Mouse (Mus musculus): ENCODE data around the gene Cd2. TPM values are rescaled to one million over a fixed set of nuclear protein-coding genes. Genes with fewer than 3 reads are reported as not detected.

Cd2 gene
- polyA plus RNA-seq, 1 experiment from 2014 or later, result 0.15 TPM

DNA sequence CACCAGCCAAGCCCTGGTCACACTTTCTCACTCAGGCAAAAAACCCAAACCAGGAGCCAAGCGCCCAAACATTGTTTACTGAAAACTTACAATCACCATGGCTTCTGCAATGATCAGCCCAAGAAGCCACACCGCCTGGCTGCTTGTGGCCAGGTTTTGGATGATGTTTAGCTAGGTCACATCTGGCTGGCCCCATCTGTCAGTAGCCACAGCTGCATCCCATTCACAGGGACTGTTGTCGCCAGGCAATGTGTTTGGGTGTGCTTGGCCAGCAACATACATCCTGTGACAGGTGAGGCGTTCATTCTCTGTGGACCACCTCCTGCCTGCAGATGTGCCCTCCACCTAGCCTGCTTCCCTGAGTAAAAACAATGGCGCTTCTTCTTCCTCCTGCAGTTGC is 4.9 kb upstream of the Cd2 start:
- H3K27me3 ChIP-seq, result peaks cover 8% of the 10 kb centered on the region; the same call in 1 of the 2 replicates
- H3K36me3 ChIP-seq (replicated peaks), result no peaks in the 10 kb centered on the region
- WGBS (ENCODE audit: insufficient replicate concordance), result 50% methylated on average over 5 of the region's 5 CpGs
- H3K4me2 ChIP-seq, result no peak overlapping the region
- no peak overlapping the region for H3K4me3 ChIP-seq (replicated peaks)
- H3K9ac ChIP-seq, result no peak overlapping the region
- H3K27ac ChIP-seq (replicated peaks), result no peak overlapping the region
- ATAC-seq (ENCODE audit: insufficient read depth), result no peak
- H3K9me3 ChIP-seq (replicated peaks), result no peaks in the 10 kb centered on the region
- H3K4me1 ChIP-seq (replicated peaks), result no peaks in the 10 kb centered on the region

DNA sequence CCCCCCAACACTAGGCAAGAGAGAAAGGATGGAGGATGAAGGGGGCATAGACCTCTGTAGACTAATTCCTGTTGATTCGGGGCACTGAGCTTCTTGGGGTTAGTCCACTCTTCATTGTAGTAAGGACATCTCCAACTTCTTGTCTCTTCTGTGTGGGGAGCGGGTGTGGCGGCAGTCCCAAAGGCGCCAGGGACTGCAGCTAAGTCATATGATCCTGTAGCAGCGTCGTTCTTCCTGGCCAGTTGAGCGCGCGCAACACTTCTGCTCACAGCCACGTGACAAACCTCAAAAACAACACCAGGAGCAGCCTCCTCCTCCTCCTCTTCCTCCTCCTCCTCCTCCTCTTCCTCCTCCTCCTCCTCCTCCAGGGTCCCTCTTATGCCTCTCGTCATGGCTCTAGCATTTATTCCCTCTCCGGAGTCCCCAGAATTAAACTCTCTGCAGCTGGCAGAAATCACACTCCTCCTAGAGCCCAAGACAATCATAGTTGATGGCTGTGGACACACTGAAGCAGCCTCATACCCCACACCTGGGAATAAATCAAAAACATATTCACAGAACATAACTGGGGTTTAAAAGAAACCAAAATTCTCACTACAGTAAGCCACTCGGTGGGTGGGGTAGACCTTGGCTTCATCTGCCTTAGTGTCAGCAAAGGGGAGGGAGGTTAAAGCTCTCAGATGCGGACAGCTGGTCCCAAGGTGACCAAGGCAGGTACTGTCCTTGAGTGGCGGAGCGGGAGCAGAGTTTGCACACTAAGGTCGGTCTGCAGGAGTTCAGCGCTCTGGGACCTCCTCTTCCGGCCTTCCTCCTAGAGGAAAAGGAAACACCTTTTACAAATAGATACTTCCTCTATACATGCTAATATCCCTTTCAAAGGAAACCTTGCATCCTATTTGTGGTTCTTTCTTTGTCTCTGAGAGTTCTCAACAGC is 3.1 kb upstream of the Cd2 start:
- Histone ChIP-seq H3K9ac (no peak overlapping the region), H3K27ac (replicated peaks) (no peak overlapping the region), H3K4me2 (peak overlapping the region; percentile 29; the same call in 1 of the 2 replicates), H3K36me3 (replicated peaks) (no peaks in the 10 kb centered on the region), H3K9me3 (replicated peaks) (no peaks in the 10 kb centered on the region), H3K4me1 (replicated peaks) (no peaks in the 10 kb centered on the region), H3K4me3 (replicated peaks) (no peak overlapping the region), H3K27me3 (peaks cover 8% of the 10 kb centered on the region; the same call in 1 of the 2 replicates)
- ATAC-seq (ENCODE audit: insufficient read depth), result no peak
- 35% methylated on average over 19 of the region's 19 CpGs for WGBS (ENCODE audit: insufficient replicate concordance)

DNA sequence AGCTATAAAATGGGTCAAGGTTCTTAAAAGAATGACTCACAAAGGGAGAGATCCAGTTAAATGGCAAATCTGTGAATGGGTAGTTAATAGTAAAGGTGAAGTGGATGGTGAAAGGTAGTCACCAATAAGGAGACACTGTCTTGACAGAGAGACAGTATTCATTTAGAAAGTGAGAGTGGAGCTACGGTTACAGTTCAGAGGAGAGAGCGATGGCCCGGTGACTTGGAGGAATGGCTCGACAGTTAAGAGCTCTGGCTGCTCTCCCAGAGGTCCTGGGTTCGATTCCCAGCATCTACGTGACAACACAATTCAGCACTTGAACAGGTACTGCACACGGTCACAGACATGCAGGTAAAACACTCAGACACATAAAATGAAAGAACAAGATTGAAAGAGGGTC is 2.3 kb upstream of the Cd2 start:
- Histone ChIP-seq H3K27me3 (peaks cover 8% of the 10 kb centered on the region; the same call in 1 of the 2 replicates), H3K9ac (no peak overlapping the region), H3K9me3 (replicated peaks) (no peaks in the 10 kb centered on the region), H3K4me1 (replicated peaks) (no peaks in the 10 kb centered on the region), H3K4me2 (no peak overlapping the region), H3K36me3 (replicated peaks) (no peaks in the 10 kb centered on the region), H3K4me3 (replicated peaks) (no peak overlapping the region), H3K27ac (replicated peaks) (no peak overlapping the region)
- no peak for ATAC-seq (ENCODE audit: insufficient read depth)
- WGBS (ENCODE audit: insufficient replicate concordance), result 70% methylated on average over 7 of the region's 7 CpGs

DNA sequence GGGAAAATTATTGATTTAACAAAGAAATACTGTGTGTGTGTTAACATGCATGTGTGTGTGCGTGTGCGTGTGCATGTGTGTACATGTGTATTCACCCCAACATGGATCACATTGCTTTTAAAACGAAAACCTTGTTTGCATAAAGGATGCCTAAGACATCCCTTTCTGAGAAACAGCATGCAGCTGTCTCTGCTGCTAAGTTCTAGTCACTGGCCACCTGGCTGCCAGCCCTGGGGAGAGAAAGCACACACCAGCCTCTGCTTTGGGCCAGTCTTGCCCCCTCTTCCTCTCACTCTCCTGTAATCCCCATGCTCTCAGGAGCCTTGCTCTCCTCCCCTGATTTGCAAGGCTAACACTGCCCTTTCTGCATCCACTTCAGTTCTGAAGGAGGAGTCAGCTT is 1.7 kb upstream of the Cd2 start:
- WGBS (ENCODE audit: insufficient replicate concordance), result 66% methylated on average over 3 of the region's 3 CpGs

DNA sequence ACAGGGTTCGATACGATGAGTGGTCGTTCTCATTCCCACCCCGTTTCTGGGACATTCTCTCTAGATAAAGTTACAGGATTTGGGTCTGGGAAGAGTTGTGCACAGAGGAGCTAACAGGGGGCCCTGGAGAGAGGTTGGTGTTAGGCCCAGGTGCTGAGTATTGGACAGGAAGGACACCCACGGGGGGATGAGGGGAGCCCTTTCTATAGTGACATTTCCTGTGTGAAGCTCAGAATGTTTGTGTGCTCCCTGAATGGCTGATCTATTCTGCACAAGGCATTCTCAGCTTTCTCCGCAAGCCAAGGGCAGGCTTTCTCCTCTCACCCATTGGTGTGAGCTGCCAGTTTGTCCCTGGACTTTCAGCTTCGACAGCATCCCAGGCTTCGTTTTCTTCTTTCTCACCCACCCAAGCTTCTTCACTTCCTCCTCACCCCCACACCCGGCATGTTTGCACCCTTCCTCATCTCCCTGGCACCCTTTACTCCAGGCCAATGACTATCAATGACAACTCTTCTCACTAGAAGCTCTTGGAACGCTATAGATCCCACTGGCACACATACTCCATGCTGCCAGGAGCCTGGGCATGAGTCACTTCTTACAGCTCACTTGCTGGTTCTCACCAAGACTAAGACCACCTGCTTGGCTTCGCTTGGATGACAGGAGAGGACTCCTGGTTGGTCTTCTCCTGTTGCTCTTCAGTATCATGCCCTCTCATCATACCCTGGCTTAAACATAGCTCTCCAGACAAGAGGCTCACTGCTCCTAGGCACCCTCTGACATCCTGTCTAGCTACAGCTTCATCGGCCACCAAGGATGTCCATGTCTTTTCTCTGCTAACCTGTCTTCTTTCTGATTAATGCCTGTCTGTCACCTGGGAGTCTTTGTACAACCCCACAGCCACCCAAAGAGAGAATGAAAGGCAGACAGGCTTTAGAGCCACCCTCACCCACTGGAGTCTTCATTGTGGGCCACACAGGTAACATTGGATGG is 1.1 kb downstream of the Cd2 start:
- Histone ChIP-seq H3K4me1 (replicated peaks) (no peaks in the 10 kb centered on the region), H3K4me2 (no peak overlapping the region), H3K27ac (replicated peaks) (no peak overlapping the region), H3K27me3 (peaks cover 7% of the 10 kb centered on the region; the same call in 1 of the 2 replicates), H3K4me3 (replicated peaks) (no peak overlapping the region), H3K9ac (no peak overlapping the region), H3K36me3 (replicated peaks) (no peaks in the 10 kb centered on the region), H3K9me3 (replicated peaks) (no peaks in the 10 kb centered on the region)
- 60% methylated on average over 12 of the region's 12 CpGs for WGBS (ENCODE audit: insufficient replicate concordance)
- no peak for ATAC-seq (ENCODE audit: insufficient read depth)

More for the DNA sequence above, 1.7 kb upstream of the Cd2 start:
- Histone ChIP-seq H3K4me1 (replicated peaks) (no peaks in the 10 kb centered on the region), H3K36me3 (replicated peaks) (no peaks in the 10 kb centered on the region), H3K4me3 (replicated peaks) (no peak overlapping the region), H3K27ac (replicated peaks) (no peak overlapping the region), H3K9me3 (replicated peaks) (no peaks in the 10 kb centered on the region), H3K4me2 (no peak overlapping the region), H3K27me3 (peaks cover 8% of the 10 kb centered on the region; the same call in 1 of the 2 replicates), H3K9ac (no peak overlapping the region)
- ATAC-seq (ENCODE audit: insufficient read depth), result no peak

DNA sequence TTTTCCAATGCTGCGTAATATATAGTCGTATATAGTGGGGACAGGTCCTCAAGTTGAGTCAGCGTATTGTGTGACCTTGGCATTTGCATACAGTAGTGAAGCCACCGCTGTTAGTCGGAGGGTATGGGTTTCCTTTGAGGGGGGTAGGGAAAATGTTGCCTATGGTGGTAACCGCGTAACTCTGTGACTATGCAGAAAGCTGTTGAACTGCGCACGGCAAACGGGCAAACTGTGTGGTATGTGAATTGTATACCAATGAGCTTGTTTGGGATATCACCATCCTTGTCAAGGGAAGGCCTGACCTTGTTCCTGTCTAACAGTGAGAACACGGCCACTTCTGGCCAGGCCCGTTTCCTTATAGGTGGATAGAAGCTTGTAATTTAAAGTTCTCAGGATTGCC is 1.9 kb downstream of the Cd2 start:
- H3K36me3 ChIP-seq (replicated peaks), result no peaks in the 10 kb centered on the region
- no peak for ATAC-seq (ENCODE audit: insufficient read depth)
- no peak overlapping the region for H3K4me3 ChIP-seq (replicated peaks)
- H3K4me1 ChIP-seq (replicated peaks), result no peaks in the 10 kb centered on the region
- no peak overlapping the region for H3K4me2 ChIP-seq
- no peaks in the 10 kb centered on the region for H3K9me3 ChIP-seq (replicated peaks)
- no peak overlapping the region for H3K27ac ChIP-seq (replicated peaks)
- peaks cover 7% of the 10 kb centered on the region; the same call in 1 of the 2 replicates for H3K27me3 ChIP-seq
- WGBS (ENCODE audit: insufficient replicate concordance), result 74% methylated on average over 12 of the region's 12 CpGs
- no peak overlapping the region for H3K9ac ChIP-seq

DNA sequence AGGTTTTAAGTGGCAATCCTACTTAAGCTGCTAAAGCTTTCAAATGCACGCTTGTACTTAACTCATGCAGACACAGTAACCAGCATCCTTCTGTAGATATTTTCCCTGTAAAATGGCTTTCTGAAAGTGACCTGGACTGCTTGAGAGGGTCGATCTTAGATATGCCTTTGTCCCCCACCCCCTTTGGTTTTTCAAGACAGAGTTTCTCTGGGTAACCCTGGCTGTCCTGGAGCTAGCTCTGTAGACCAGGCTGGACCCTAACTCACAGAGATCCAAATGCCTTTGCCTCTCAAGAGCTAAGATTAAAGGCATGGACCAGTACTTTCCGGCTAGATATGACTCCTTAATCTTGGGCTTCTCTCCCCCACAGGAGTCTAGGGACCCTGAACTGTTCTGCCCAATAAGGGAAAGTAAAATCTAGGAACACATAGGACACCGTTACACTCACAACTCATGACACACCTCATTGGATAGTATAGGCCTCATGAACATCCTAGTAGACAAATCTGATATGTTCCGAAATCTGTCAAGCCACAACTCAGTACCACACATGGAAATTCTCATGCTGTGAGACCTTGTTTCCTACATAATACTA is 2.6 kb downstream of the Cd2 start:
- Histone ChIP-seq H3K36me3 (replicated peaks) (no peaks in the 10 kb centered on the region), H3K4me1 (replicated peaks) (no peaks in the 10 kb centered on the region), H3K9me3 (replicated peaks) (no peaks in the 10 kb centered on the region), H3K4me3 (replicated peaks) (no peak overlapping the region), H3K4me2 (no peak overlapping the region), H3K9ac (no peak overlapping the region), H3K27me3 (peaks cover 7% of the 10 kb centered on the region; the same call in 1 of the 2 replicates), H3K27ac (replicated peaks) (no peak overlapping the region)
- WGBS (ENCODE audit: insufficient replicate concordance), result 67% methylated on average over 5 of the region's 5 CpGs
- ATAC-seq (ENCODE audit: insufficient read depth), result no peak

DNA sequence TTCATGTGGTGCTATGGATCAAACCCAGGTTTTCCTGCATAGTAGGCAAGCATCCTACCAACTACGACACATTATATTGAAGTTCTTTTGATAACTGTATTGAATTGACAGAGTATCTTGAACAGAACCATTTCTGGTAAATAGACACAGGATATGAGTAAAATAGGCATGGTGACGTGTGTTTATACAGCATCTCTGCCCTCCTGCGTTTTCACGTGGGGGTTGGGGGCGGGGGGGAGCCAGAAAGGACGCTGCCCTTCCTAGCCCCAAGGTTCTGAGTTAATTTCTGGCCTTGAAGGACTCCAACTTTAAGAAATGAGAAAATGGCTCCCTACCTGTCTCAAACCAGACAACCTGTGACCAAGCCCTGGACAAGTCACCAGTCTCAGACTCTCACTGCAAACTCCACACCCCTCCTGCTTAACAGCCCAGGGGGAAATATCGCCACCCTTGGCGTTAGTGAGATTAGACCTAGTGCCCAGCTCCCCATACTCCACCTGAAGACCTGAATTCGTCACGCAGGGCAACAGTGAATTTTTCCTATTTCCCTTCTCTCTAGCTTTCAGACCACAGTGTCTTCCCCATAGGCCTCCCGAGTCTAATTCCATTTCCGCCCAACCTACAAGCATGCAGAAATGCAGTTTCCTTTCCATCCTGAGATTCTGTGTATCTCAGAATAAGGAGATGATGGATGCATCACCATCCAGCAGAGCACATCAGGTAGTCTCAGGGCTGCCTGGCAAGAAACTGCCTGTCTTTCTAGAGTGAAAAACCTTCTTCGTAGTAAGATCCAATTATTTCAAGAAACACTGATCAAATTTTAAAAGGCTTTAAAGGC is 3.7 kb downstream of the Cd2 start:
- no peak for ATAC-seq (ENCODE audit: insufficient read depth)

DNA sequence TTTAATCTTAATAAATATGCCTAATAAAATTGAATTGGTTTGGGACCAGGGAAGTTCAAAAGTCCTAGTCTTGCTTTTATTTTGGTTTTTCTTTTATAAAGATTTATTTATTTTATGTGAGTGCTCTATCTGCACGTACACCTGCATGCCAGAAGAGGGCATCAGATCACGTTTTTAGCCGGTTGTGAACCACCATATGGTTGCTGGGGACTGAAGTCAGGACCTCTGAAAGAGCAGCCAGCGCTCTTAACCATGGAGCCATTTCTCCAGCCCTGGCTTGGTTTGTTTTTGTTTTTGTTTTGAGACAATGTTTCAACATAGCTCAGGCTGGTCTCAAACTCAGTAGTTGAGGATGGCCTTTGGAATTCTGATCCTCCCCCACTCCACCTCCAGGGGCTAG is 4.3 kb downstream of the Cd2 start:
- no peak overlapping the region for H3K27ac ChIP-seq (replicated peaks)
- H3K4me2 ChIP-seq, result no peak overlapping the region
- no peak for ATAC-seq (ENCODE audit: insufficient read depth)
- H3K4me3 ChIP-seq (replicated peaks), result no peak overlapping the region
- H3K27me3 ChIP-seq, result peaks cover 7% of the 10 kb centered on the region; the same call in 1 of the 2 replicates
- no peaks in the 10 kb centered on the region for H3K4me1 ChIP-seq (replicated peaks)
- no peaks in the 10 kb centered on the region for H3K36me3 ChIP-seq (replicated peaks)
- no peak overlapping the region for H3K9ac ChIP-seq
- 59% methylated on average over 4 of the region's 4 CpGs for WGBS (ENCODE audit: insufficient replicate concordance)
- H3K9me3 ChIP-seq (replicated peaks), result no peaks in the 10 kb centered on the region

More for the DNA sequence above, 3.7 kb downstream of the Cd2 start:
- Histone ChIP-seq H3K4me2 (no peak overlapping the region), H3K4me1 (replicated peaks) (no peaks in the 10 kb centered on the region), H3K27me3 (peaks cover 7% of the 10 kb centered on the region; the same call in 1 of the 2 replicates), H3K36me3 (replicated peaks) (no peaks in the 10 kb centered on the region), H3K9me3 (replicated peaks) (no peaks in the 10 kb centered on the region), H3K4me3 (replicated peaks) (no peak overlapping the region), H3K27ac (replicated peaks) (no peak overlapping the region), H3K9ac (no peak overlapping the region)
- 71% methylated on average over 13 of the region's 13 CpGs for WGBS (ENCODE audit: insufficient replicate concordance)

DNA sequence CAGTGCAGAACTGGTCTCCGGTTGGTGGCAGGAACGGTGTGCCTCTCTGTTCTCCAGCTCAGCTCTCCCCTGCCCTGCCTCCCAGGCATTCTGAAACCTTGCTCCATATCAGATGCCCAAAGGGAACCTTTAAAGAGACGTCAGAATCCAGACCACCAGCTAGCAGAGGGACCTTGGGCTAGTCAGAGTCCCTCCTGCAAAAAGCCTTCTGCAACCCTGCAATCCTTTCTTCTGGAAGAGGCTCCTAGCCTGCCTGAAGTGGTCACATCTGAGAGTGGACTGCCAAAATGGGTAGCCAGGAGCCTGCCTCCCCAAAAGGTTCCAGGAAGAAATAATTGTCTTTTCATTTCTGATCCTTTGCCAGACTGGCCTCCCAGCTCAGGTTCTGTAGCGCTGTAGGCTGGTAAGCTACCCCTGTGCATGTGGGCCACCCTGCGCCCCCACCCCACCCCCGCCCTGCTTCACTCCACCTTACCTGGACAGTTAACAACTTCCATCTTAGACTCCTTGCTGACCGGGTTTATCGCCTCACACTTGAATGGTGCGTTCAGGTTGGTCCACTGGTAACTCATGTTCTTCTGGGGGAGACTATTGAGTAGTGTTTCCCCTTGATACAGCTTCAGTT is 5.1 kb downstream of the Cd2 start:
- ATAC-seq (ENCODE audit: insufficient read depth), result no peak
- H3K27me3 ChIP-seq, result peaks cover 7% of the 10 kb centered on the region; the same call in 1 of the 2 replicates
- WGBS (ENCODE audit: insufficient replicate concordance), result 70% methylated on average over 9 of the region's 9 CpGs

More for the DNA sequence above, 5.1 kb downstream of the Cd2 start:
- no peak overlapping the region for H3K27ac ChIP-seq (replicated peaks)
- H3K4me3 ChIP-seq (replicated peaks), result no peak overlapping the region
- no peaks in the 10 kb centered on the region for H3K4me1 ChIP-seq (replicated peaks)
- no peaks in the 10 kb centered on the region for H3K9me3 ChIP-seq (replicated peaks)
- no peak overlapping the region for H3K4me2 ChIP-seq
- H3K36me3 ChIP-seq (replicated peaks), result no peaks in the 10 kb centered on the region
- no peak overlapping the region for H3K9ac ChIP-seq

Measured in liver, embryonic 15.5 days (tissue).